Mouse (Mus musculus): ENCODE measurements around the gene Gm45783. TPM values are rescaled to one million over a fixed set of nuclear protein-coding genes. Genes with fewer than 3 reads are reported as not detected.
"Not testable (repeated sequence)": the region's sequence is repeated elsewhere in the genome, so short reads cannot be mapped to it uniquely, and the experiment has no call there.

Gene Gm45783
- not detected in 2 replicates for total RNA-seq (2017)

DNA sequence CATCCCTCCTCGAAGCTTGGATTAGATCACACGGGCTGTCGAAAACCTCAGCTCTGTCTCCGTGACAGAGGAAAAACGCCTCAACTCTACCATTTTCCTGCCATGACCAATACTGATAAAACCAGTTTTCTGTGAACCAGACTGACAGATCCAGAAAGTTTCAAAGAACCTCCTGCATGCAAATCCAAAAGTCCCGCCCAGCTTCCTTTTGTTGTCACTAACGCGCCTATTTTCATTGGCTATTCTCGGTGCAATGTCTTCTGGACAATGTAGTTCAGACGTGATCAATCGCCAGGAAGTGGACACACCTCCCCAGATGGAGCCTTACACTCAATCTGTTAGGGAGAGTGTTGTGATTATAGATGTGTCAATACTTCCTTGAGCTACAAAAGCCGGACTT is at the start of gene Gm45783:
TSS of gene Gm45783 (minus strand) at position 143 of the 400 bp plus-strand sequence.
- not testable (repeated sequence) for ATAC-seq (replicated peaks in 1 of 2; ENCODE audit: insufficient read depth in 1 of 2, low FRiP score in 2 of 2, low TSS enrichment in 1 of 2, low read depth in 1 of 2, poor library complexity in 2 of 2, severe bottlenecking in 2 of 2)

DNA sequence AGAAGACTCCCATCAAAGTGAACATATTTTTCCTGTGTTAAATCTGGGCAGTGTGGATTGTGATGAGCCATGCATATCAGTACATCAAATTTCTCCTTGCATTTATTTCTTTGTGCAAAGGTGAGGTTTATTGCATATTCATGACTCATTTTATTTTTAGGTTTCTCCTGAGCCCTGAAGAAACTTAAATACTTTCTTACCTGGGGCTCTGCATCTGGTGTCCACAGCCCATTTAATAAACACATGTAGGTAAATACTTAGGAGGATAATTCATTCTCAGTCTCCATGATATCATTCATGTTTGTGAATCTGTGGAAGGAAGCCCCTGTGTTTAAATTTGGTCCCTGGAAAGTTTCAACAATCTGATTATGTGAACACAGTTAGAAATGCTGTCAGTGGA is 25.2 kb upstream of the Gm45783 start, which contains the start of gene Vmn2r31:
TSS of gene Vmn2r31 (minus strand) at position 101 of the 400 bp plus-strand sequence.
- ATAC-seq (replicated peaks in 1 of 2; ENCODE audit: insufficient read depth in 1 of 2, low FRiP score in 2 of 2, low TSS enrichment in 1 of 2, low read depth in 1 of 2, poor library complexity in 2 of 2, severe bottlenecking in 2 of 2) = not testable (repeated sequence)

DNA sequence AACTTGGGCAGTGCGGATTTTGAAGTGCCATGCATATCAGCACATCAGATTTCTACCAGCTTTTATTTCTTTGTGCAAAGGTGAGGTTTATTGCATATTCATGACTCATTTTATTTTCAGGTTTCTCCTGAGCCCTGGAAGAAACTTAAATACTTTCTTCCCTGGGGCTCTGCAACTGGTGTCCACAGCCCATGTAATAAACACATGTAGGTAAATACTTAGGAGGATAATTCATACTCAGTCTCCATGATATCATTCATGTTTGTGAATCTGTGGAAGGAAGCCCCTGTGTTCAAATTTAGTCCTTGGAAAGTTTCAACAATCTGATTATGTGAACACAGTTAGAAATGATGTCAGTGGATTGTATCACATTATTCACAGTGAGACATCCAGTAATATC is 36.9 kb downstream of the Gm45783 start, which contains the start of gene Vmn2r30:
TSS of gene Vmn2r30 (minus strand) at position 101 of the 400 bp plus-strand sequence.
- ATAC-seq (replicated peaks in 1 of 2; ENCODE audit: insufficient read depth in 1 of 2, low FRiP score in 2 of 2, low TSS enrichment in 1 of 2, low read depth in 1 of 2, poor library complexity in 2 of 2, severe bottlenecking in 2 of 2) = not testable (repeated sequence)

DNA sequence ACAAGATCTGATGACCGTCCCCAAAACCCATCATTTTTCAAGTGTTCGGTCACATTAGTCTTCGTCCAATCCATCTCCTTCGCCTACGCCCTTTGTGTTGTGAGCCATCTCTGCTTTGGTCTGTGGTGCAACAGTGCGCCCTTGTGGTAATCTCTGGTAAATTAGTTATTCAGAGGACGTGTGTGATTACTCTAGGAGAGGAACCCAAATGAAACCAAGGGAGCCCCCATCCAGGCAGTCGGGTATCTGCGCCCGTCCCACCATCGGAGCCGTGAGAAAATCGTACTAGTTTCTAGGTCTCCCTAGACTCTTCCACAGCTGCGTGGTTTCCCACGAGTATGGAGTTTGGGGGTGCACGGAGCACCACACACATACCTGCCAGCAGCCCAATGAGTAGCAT is 78.8 kb downstream of the Gm45783 start:
- peak; percentile 38 to 39 for ATAC-seq (replicated peaks in 1 of 2; ENCODE audit: insufficient read depth in 1 of 2, low FRiP score in 2 of 2, low TSS enrichment in 1 of 2, low read depth in 1 of 2, poor library complexity in 2 of 2, severe bottlenecking in 2 of 2)

Other genes starting within 250 kb of the Gm45783 start
- 5.4 and 7.6 TPM in 2 replicates for gene Zfp773, start 237.8 kb downstream of the Gm45783 start, total RNA-seq (2017)
- 2.5 and 5.8 TPM in 2 replicates for gene Zfp418, start 203.2 kb downstream of the Gm45783 start, total RNA-seq (2017)
- 3.6 and 4.1 TPM in 2 replicates for gene Zfp772, start 164.6 kb downstream of the Gm45783 start, total RNA-seq (2017)
- 2.8 TPM in 1 of 2 replicates, not detected in the other for gene Vmn2r29, start 127.2 kb downstream of the Gm45783 start, total RNA-seq (2017)
- gene Gm45844, start 96.3 kb downstream of the Gm45783 start, total RNA-seq (2017) = 1.3 and 2.3 TPM in 2 replicates
- gene Clcn4, start 73.7 kb downstream of the Gm45783 start, total RNA-seq (2017) = 33.7 and 44.8 TPM in 2 replicates
- gene Vmn2r30, start 37.0 kb downstream of the Gm45783 start, total RNA-seq (2017) = 0.13 TPM in 1 of 2 replicates, not detected in the other
- not detected in 2 replicates for gene Vmn2r31, start 25.1 kb upstream of the Gm45783 start, total RNA-seq (2017)
- not detected in 2 replicates for gene Vmn2r32, start 105.4 kb upstream of the Gm45783 start, total RNA-seq (2017)
- not detected in 2 replicates for gene Vmn2r33, start 192.2 kb upstream of the Gm45783 start, total RNA-seq (2017)